Mouse (Mus musculus): Measurements from ENCODE around the gene Lrmp. TPM values are rescaled to one million over a fixed set of nuclear protein-coding genes. Genes with fewer than 3 reads are reported as not detected.

Lrmp gene
- polyA plus RNA-seq, 1 experiment = 261 TPM

- no peak for DNase-seq
- H3K4me1 ChIP-seq (replicated peaks; ENCODE audit: control insufficient read depth, insufficient read depth, low read length) = peaks cover 39% of the 10 kb centered on the region
- 96% methylated on average over 4 of the region's 4 CpGs for WGBS
- H3K4me3 ChIP-seq (ENCODE audit: control insufficient read depth, insufficient read depth, low read length) = no peak overlapping the region
- TF ChIP-seq CTCF (IDR thresholded peaks at IDR 0.05; ENCODE audit: borderline replicate concordance, control insufficient read depth, extremely low read depth, insufficient read depth, low read length, poor library complexity) = no peak
- no peak overlapping the region for H3K27ac ChIP-seq (ENCODE audit: control insufficient read depth, insufficient read depth, low read length)
- H3K36me3 ChIP-seq (ENCODE audit: control insufficient read depth, insufficient read depth, low read length) = no peaks in the 10 kb centered on the region
- H3K27me3 ChIP-seq (ENCODE audit: control insufficient read depth, insufficient read depth, low read length) = no peaks in the 10 kb centered on the region
Observed at GRCm38 (mm10) chr6:145094431-145094830, 21.0 kb upstream of the Lrmp start.

- TF ChIP-seq CTCF (IDR thresholded peaks at IDR 0.05; ENCODE audit: borderline replicate concordance, control insufficient read depth, extremely low read depth, insufficient read depth, low read length, poor library complexity) (no peak), POLR2A (IDR thresholded peaks at IDR 0.05; ENCODE audit: control insufficient read depth, extremely low read depth, insufficient read depth, low read length, poor library complexity) (no peak)
- Histone ChIP-seq H3K27ac (ENCODE audit: control insufficient read depth, insufficient read depth, low read length) (peak overlapping the region; percentile 59), H3K4me1 (replicated peaks; ENCODE audit: control insufficient read depth, insufficient read depth, low read length) (peaks cover 31% of the 10 kb centered on the region), H3K4me3 (ENCODE audit: control insufficient read depth, insufficient read depth, low read length) (no peak overlapping the region), H3K36me3 (ENCODE audit: control insufficient read depth, insufficient read depth, low read length) (no peaks in the 10 kb centered on the region), H3K27me3 (ENCODE audit: control insufficient read depth, insufficient read depth, low read length) (no peaks in the 10 kb centered on the region)
- WGBS = 8% methylated on average over 9 of the region's 9 CpGs
- peak; percentile 24 for DNase-seq
Observed at GRCm38 (mm10) chr6:145100923-145101322, 14.5 kb upstream of the Lrmp start.

- Histone ChIP-seq H3K4me1 (replicated peaks; ENCODE audit: control insufficient read depth, insufficient read depth, low read length) (peaks cover 34% of the 10 kb centered on the region), H3K27me3 (ENCODE audit: control insufficient read depth, insufficient read depth, low read length) (no peaks in the 10 kb centered on the region), H3K27ac (ENCODE audit: control insufficient read depth, insufficient read depth, low read length) (peak overlapping the region; percentile 91), H3K4me3 (ENCODE audit: control insufficient read depth, insufficient read depth, low read length) (no peak overlapping the region), H3K36me3 (ENCODE audit: control insufficient read depth, insufficient read depth, low read length) (no peaks in the 10 kb centered on the region)
- TF ChIP-seq POLR2A (IDR thresholded peaks at IDR 0.05; ENCODE audit: control insufficient read depth, extremely low read depth, insufficient read depth, low read length, poor library complexity) (no peak), CTCF (IDR thresholded peaks at IDR 0.05; ENCODE audit: borderline replicate concordance, control insufficient read depth, extremely low read depth, insufficient read depth, low read length, poor library complexity) (no peak)
- WGBS = 65% methylated on average over 10 of the region's 10 CpGs
- peak; percentile 30 for DNase-seq
Observed at GRCm38 (mm10) chr6:145104241-145104939, 11.1 kb upstream of the Lrmp start.

GRCm38 (mm10) chr6:145105439-145105838, 10.0 kb upstream of the Lrmp start:
- DNase-seq = peak; percentile 22

GRCm38 (mm10) chr6:145106163-145106842, 9.2 kb upstream of the Lrmp start:
- no peak overlapping the region for H3K4me3 ChIP-seq (ENCODE audit: control insufficient read depth, insufficient read depth, low read length)
- TF ChIP-seq CTCF (IDR thresholded peaks at IDR 0.05; ENCODE audit: borderline replicate concordance, control insufficient read depth, extremely low read depth, insufficient read depth, low read length, poor library complexity) = no peak
- TF ChIP-seq POLR2A (IDR thresholded peaks at IDR 0.05; ENCODE audit: control insufficient read depth, extremely low read depth, insufficient read depth, low read length, poor library complexity) = no peak
- peaks cover 22% of the 10 kb centered on the region for H3K4me1 ChIP-seq (replicated peaks; ENCODE audit: control insufficient read depth, insufficient read depth, low read length)
- peak overlapping the region; percentile 77 for H3K27ac ChIP-seq (ENCODE audit: control insufficient read depth, insufficient read depth, low read length)
- no peak for DNase-seq
- no peaks in the 10 kb centered on the region for H3K36me3 ChIP-seq (ENCODE audit: control insufficient read depth, insufficient read depth, low read length)
- WGBS = 64% methylated on average over 6 of the region's 6 CpGs
- no peaks in the 10 kb centered on the region for H3K27me3 ChIP-seq (ENCODE audit: control insufficient read depth, insufficient read depth, low read length)

More at GRCm38 (mm10) chr6:145105439-145105838, 10.0 kb upstream of the Lrmp start:
- no peak overlapping the region for H3K4me3 ChIP-seq (ENCODE audit: control insufficient read depth, insufficient read depth, low read length)
- no peaks in the 10 kb centered on the region for H3K36me3 ChIP-seq (ENCODE audit: control insufficient read depth, insufficient read depth, low read length)
- peak overlapping the region; percentile 58 for H3K27ac ChIP-seq (ENCODE audit: control insufficient read depth, insufficient read depth, low read length)
- H3K27me3 ChIP-seq (ENCODE audit: control insufficient read depth, insufficient read depth, low read length) = no peaks in the 10 kb centered on the region
- no peak for TF ChIP-seq CTCF (IDR thresholded peaks at IDR 0.05; ENCODE audit: borderline replicate concordance, control insufficient read depth, extremely low read depth, insufficient read depth, low read length, poor library complexity)
- TF ChIP-seq POLR2A (IDR thresholded peaks at IDR 0.05; ENCODE audit: control insufficient read depth, extremely low read depth, insufficient read depth, low read length, poor library complexity) = no peak
- H3K4me1 ChIP-seq (replicated peaks; ENCODE audit: control insufficient read depth, insufficient read depth, low read length) = peaks cover 31% of the 10 kb centered on the region
- 53% methylated on average over 10 of the region's 10 CpGs for WGBS

- no peak for DNase-seq
- no peak for TF ChIP-seq CTCF (IDR thresholded peaks at IDR 0.05; ENCODE audit: borderline replicate concordance, control insufficient read depth, extremely low read depth, insufficient read depth, low read length, poor library complexity)
- TF ChIP-seq POLR2A (IDR thresholded peaks at IDR 0.05; ENCODE audit: control insufficient read depth, extremely low read depth, insufficient read depth, low read length, poor library complexity) = no peak
- H3K27me3 ChIP-seq (ENCODE audit: control insufficient read depth, insufficient read depth, low read length) = no peaks in the 10 kb centered on the region
- no peak overlapping the region for H3K4me3 ChIP-seq (ENCODE audit: control insufficient read depth, insufficient read depth, low read length)
- no peaks in the 10 kb centered on the region for H3K36me3 ChIP-seq (ENCODE audit: control insufficient read depth, insufficient read depth, low read length)
- peaks cover 14% of the 10 kb centered on the region for H3K4me1 ChIP-seq (replicated peaks; ENCODE audit: control insufficient read depth, insufficient read depth, low read length)
- 92% methylated on average over 4 of the region's 4 CpGs for WGBS
- no peak overlapping the region for H3K27ac ChIP-seq (ENCODE audit: control insufficient read depth, insufficient read depth, low read length)
Observed at GRCm38 (mm10) chr6:145110786-145111185, 4.7 kb upstream of the Lrmp start.

Data from thymus, adult 2 months (tissue).